Mouse (Mus musculus) gastrocnemius, postnatal 14 days (tissue): Measurements from ENCODE around the gene Gm26558. TPM values are rescaled to one million over a fixed set of nuclear protein-coding genes. Genes with fewer than 3 reads are reported as not detected.
A peak's percentile ranks its signal among the peaks of the same experiment; 100 is the strongest.

Experiments
- DNase-seq: peaks from one replicate; pipeline ENCODE4 v3.0.0; 2021; ENCODE audit warnings: mixed read lengths
- intact Hi-C: fragments of 180-260 bp; cut with DNase I; formaldehyde crosslinking; loops from one replicate; pipeline ENCODE4 v1.15.1; 2025; ENCODE audit warnings: low total_unique reads
- long read RNA-seq, 2 experiments: library from polyadenylated mRNA; stranded (forward); transcript quantifications; one replicate each; pipeline ENCODE4 v2.0.0; 2021
- total RNA-seq, 2 experiments: library from RNA; stranded (reverse); gene quantifications; 2 replicates each; pipeline ENCODE4 v1.2.3; 2021

Gm26558 gene
- under 1 TPM in 1 of 2 experiments, not detected in 1; 0.27 TPM for total RNA-seq
- long read RNA-seq, experiment 1: 0 reads
- long read RNA-seq, experiment 2: 0 reads

GRCm38 (mm10) chr2:70661715-70662495 lies at the start of gene Gm26558:
Gene Gm26558 (minus strand): TSS chr2:70662108.
- DNase-seq: no peak
- intact Hi-C loops: no loop called here

- DNase-seq: no peak
- intact Hi-C loops: no loop called here
These were observed 49.0 kb upstream of the Gm26558 start for GRCm38 (mm10) chr2:70710878-70711277.

DNA sequence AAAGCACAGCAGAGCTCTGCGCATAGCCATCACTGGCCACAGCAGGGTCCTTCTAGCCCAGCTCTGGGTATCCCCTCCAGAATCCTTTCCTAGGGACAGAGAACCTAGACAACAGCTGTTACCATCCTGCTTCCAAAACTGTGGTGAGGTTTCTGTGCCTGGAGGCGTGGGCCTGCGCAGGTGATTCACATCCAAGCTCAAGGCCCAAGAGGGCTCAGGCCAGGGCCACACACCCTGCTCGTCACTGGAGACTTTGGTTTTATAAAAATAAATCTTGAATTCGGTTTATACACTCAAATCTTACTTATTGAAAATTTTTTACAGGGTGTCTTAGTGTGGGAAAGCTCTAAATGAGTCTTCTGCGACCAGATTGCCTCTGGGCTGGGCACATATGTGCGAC lies 48.3 kb upstream of the Gm26558 start:
- no peak for DNase-seq
- intact Hi-C loops: no loop called here

DNA sequence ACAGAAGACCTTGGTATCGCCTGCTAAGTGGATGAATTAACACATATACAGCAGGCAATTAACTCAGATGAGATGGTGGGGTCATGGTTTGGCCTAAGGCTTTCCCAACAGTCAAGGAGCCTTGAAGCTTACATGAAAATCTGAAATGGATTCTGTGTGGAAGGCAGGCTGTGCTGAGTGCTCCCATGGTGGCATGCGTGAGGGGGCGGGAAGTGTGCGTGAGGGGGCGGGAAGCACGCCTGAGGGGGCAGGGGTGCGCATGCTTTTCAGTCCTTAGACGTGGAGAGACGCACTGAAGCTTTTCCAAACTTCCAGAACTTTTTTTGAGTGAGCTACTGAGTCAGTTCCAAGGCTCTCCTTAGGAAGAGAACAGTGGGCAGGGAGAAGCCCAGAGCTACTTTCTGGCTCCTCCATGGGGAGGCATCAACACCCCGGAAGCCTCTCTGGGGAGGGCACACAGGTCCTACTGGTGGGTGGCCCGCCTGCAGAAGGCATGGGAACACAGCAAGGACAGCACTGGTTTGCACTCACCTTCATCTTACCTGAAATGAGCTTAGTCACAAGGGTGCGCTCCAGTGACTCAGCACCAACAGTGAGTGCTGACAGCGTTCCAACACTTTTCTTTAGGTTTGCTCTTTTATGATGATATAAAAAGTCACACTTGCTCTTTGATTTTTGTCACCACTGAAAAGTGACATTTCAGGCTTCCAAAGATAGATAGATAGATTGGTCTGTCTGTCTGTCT lies 47.2 kb upstream of the Gm26558 start:
- intact Hi-C loops: loop anchor here (10.0 kb wide), 1 partner anchor 116 kb away; the partner anchor contains the start of gene Tlk1
- DNase-seq: no peak

DNA sequence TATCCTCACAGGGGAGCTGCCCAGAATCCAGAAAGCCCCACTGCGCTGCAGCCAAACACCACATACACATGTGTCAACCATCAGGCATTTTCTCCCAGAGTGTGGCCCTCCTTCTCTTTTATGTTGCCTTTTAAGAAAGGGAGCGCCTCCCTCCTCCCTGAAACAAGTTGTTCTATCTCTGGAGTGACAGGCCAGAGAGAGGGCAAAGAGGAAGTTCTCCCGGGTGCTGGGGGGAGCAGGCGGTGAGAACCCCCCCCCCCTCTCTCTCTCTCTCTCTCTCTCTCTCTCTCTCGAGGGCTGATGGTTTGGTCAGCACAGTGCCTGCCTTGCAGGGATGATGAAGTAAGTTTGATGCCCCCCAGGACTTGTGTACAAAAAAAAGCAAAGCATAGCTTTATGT lies 40.5 kb upstream of the Gm26558 start:
- no peak for DNase-seq
- intact Hi-C loops: loop anchor here (5.0 to 10.0 kb wide), 2 partner anchors 122 to 335 kb away; partner anchors contain the start of gene Tlk1

DNA sequence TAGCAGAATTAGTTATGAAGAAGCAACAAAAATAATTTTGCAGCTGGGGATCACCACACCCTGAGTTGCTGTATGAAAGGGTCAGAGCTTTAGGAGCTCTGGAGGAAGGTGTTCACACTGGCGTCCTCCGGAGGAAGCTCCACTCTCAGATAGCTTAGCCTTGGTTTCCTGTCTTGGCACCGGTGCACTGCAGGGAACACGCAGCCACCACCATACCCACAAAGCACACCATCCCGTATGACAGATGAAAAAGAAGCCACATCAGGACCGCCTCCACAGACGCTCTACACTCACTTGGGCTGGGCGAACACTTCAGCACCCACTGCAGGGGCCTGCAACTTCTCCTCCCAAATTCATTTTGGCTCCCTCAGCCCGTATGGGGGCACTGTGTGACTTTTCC lies 39.7 kb upstream of the Gm26558 start:
- intact Hi-C loops: loop anchor here (5.0 to 10.0 kb wide), 2 partner anchors 123 to 336 kb away; partner anchors contain the start of gene Tlk1

GRCm38 (mm10) chr2:70700851-70701250 lies 38.9 kb upstream of the Gm26558 start:
- intact Hi-C loops: loop anchor here (5.0 to 10.0 kb wide), 2 partner anchors 124 to 336 kb away; partner anchors contain the start of gene Tlk1
- DNase-seq: no peak

More for the DNA sequence above, 39.7 kb upstream of the Gm26558 start:
- no peak for DNase-seq

DNA sequence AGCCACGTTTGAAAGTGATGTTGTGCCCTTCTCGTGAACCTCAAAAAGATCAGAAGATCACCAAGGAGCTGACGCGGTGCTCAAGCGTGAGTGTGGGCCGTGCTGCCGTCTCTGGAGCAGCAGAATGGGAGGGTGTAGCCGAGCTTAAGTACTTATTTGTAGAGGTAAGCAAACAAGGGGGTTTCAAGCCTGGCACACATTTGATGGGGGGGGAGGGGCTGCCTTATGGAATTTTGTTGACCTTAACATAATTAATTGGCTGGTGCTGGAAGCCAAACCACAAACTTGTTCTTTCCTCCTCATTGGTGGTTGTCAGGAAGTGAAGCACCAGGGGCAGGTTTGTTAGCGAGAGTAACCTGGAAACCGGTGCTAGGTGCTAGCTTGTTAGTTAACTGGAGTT lies 33.8 kb upstream of the Gm26558 start:
- intact Hi-C loops: no loop called here
- no peak for DNase-seq

GRCm38 (mm10) chr2:70690195-70690594 lies 28.3 kb upstream of the Gm26558 start:
- intact Hi-C loops: no loop called here
- peak; percentile 24 for DNase-seq

DNA sequence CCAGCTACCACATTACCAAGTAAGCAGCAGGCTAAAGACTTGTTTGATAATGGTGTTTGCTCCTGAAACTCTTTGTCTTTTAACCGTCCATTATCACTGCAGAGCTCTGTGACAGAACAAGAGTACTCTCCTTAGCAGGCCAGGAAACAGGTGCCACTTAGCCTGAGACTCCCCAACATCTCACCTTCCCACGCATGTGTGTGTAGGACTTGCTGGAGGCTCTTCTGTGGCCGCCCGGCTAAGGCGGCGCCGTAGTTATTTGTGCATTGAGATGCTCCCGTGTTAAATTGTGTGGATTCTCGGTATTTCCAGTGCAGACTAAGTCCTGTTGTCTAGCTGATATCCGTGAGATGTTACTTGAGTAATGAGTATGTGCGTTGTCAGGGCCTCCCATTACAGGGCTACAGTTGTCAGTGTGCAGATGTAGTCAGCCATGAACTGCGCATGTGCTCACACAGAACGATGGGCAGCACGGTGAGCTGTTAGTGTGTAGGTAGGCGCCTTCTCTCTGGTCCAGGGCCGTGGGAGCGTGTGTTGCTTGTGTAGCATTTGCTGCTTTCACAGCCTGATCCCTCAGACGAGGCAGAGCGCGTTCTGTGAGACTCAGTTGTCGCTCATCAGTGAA lies 26.7 kb upstream of the Gm26558 start:
- DNase-seq: no peak
- intact Hi-C loops: no loop called here

- no peak for DNase-seq
- intact Hi-C loops: no loop called here
These were observed 20.4 kb upstream of the Gm26558 start for GRCm38 (mm10) chr2:70682324-70682723.

DNA sequence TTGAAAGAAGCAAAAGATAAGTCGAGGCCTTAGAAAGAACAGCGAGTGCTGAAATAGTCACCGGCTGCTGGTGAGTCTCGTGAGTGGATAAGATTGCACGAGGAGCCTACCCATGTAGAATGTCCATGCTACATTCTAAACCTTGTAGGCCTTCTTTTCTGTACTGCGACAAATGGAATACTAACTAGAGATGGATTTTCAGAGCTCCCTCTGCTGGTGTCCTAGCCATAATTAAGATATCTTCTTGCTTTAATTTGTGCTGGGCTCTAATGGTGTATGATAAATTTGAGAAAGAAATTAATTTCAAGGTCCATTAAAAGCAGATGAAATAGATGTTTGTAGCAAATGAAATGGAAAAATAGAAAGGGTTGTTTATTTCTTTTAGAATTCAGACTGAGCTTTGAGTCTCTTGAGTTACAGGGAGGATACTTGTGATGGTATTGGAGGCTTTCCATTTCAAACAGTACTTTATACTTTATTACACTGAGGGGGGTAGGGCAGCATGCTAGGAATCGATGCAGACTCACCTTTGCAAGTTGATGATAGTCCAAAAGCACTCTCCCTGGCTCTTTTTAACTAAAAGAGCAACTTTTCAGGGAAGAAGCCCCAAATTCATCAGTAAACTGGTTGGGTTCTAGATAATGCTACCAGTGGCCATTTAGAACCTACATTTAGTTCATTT lies 11.7 kb upstream of the Gm26558 start:
- no peak for DNase-seq
- intact Hi-C loops: no loop called here

DNA sequence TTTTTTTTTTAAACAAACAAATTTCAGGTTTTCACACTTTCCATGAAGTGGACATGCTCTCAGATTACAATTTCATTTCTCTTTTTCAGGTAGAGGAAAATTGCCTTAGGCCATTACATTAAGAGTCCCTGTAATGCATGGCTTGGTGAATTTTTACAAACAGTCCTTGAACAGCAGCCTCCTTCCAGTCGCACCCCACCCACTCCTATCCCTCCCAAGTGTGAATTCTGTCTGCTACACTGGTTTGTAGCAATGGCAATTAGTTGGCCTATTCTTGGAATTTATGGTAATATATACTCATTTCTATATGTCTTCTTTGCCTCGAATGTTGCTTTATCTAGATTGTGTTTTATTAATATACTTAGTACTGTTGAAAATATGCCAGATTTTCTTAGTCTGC lies 10.6 kb upstream of the Gm26558 start:
- DNase-seq: no peak
- intact Hi-C loops: no loop called here

DNA sequence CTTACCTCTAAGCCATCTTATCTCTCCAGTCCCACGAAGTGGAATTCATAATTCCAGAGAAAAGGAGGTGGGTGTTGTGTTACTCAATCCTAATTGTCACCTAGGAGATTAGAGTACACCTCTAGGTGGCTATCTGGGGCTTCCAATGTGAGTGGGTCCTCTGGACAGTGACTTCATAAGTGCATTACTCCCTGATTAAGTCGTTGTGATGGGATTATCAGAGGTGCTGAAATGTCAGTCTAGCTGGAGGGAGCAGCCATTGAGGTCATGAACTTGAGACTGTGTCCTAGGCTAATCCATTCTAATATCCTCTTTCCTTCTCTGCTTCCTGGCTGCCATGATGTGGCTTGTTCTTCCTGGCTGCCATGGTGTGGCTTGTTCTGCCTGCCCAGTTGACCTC lies 8.0 kb upstream of the Gm26558 start:
- no peak for DNase-seq
- intact Hi-C loops: no loop called here

- intact Hi-C loops: no loop called here
- DNase-seq: no peak
These were observed 7.3 kb upstream of the Gm26558 start for GRCm38 (mm10) chr2:70669241-70669640.

GRCm38 (mm10) chr2:70667016-70667415 lies 5.1 kb upstream of the Gm26558 start:
- no peak for DNase-seq
- intact Hi-C loops: no loop called here

DNA sequence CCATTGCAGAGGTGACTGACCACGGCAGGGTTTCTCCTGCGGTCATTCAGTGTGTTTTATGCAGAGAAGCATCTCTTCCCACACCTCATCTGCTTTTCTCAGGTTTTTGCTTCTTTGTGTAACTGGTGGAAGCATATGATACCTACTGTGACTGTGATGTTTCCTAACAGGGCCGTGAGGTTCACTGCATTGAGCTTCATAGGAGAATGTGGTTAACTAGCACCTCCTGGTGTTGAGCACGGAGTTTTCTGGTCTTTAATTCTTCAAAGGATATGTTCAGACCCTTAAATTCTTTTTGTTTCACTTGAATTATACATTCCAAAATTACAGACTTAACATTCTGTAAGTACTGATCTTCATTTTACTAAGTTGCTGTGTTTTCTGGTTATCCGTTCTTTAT lies 1.9 kb upstream of the Gm26558 start:
- DNase-seq: no peak
- intact Hi-C loops: no loop called here

GRCm38 (mm10) chr2:70660887-70661714 lies 807 bp downstream of the Gm26558 start, which contains the start of gene Gorasp2:
Gene Gorasp2 (plus strand): TSS chr2:70661576.
- peak; percentile 96 for DNase-seq
- intact Hi-C loops: no loop called here

DNA sequence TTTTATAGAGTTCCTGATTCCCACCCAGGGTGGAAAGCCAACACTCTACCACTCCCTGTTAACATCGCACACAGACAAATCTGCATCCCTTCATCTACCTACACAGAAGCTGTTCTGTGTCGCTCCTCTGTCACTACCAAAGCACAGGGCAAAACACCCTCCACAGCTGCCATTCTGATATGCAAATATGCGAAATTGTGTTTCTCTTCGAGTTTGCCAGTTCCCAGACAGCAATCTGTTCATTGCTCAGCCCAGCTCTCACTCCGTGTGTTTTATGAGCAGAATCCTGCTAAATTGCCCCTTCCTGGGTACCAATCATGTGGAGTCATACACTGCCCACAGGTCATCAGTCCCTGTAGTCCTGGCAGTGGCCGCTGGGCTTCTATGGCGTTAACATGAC lies 4.8 kb downstream of the Gm26558 start:
- DNase-seq: no peak
- intact Hi-C loops: no loop called here
